ENCODE assay signal across 7 mouse cellular contexts in the genomic region with DNA sequence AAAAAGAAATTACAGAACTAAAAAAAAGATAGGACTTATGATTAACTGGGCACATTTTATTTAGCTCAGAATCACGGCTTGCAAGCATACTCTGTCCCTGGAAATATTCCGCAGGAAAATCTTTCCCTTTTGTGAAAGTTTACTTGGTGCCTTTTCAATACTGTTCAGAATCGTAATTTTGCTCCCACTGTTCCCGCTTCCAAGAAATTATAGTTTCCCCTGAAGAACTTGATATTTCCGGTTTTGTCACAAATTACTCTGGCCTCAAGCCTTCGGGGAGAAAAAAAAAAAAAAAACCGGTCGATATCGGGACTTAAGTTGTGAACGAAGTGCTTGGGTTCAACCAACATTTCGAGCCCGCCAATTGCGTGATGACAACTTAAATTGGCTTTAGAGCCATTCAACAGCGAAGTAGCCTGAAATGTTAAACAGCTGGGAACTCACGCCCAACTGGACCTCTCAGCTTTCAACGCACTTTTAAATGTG.
DNase-seq lines count a peak whose midpoint lies in the region; ATAC-seq and TF ChIP-seq lines count a peak whose summit lies in the region.

No protein-coding gene starts in this region.

- H3K4me2 ChIP-seq in lung, embryonic 14.5 days: peak overlapping the region; percentile 67
- H3K4me2 ChIP-seq in stomach, embryonic 16.5 days (ENCODE audit: low read depth, low read length): peak overlapping the region; percentile 63

- DNase-seq in 416B (ENCODE audit: low read depth): peak; percentile 53
- peak; percentile 18 for DNase-seq in CD4-positive helper T cell, adult 2 months (ENCODE audit: low read depth, low spot score)
- peak; percentile 69 for DNase-seq in hindlimb bud, embryonic 11.5 days (ENCODE audit: extremely low spot score, low read depth, low spot score)
- peak; percentile 79 for DNase-seq in lung, embryonic 14.5 days
- no peak for DNase-seq in gastrocnemius, postnatal 25 days

- H3K36me3 ChIP-seq in lung, embryonic 14.5 days (ENCODE audit: insufficient read depth): no peaks in the 10 kb centered on the region
- H3K36me3 ChIP-seq in stomach, embryonic 16.5 days (ENCODE audit: control insufficient read depth, insufficient read depth, low read length): no peaks in the 10 kb centered on the region

- H3K4me3 ChIP-seq in embryonic fibroblast, embryonic 13.5 days (ENCODE audit: insufficient read depth, low read length): peak overlapping the region; percentile 87
- H3K4me3 ChIP-seq in lung, embryonic 14.5 days (ENCODE audit: low read depth, low read length): peak overlapping the region; percentile 49
- H3K4me3 ChIP-seq in stomach, embryonic 16.5 days (replicated peaks; ENCODE audit: low read length): peak overlapping the region; percentile 72

- H3K9me3 ChIP-seq in lung, embryonic 14.5 days (ENCODE audit: low read depth, low read length): no peaks in the 10 kb centered on the region
- no peaks in the 10 kb centered on the region for H3K9me3 ChIP-seq in stomach, embryonic 16.5 days (replicated peaks; ENCODE audit: control insufficient read depth, low read length)

- peak overlapping the region; percentile 35; the same call in 1 of the 2 replicates for H3K27ac ChIP-seq in embryonic fibroblast, embryonic 13.5 days (ENCODE audit: insufficient read depth, low read length)
- H3K27ac ChIP-seq in lung, embryonic 14.5 days (ENCODE audit: low read depth): peak overlapping the region; percentile 51
- peak overlapping the region; percentile 84 for H3K27ac ChIP-seq in stomach, embryonic 16.5 days (ENCODE audit: low read length)

- TF ChIP-seq CTCF in embryonic fibroblast, embryonic 13.5 days (IDR thresholded peaks at IDR 0.05; ENCODE audit: borderline replicate concordance, insufficient read depth, low read length): no peak
- no peak for TF ChIP-seq CTCF in lung, embryonic 14.5 days (IDR thresholded peaks at IDR 0.05; ENCODE audit: low read depth)

- ATAC-seq in lung, embryonic 14.5 days (ENCODE audit: insufficient read depth): peak; percentile 5; the same call in 1 of the 2 replicates
- no peak for ATAC-seq in stomach, embryonic 16.5 days (ENCODE audit: insufficient read depth, low FRiP score)

- no peaks in the 10 kb centered on the region for H3K4me1 ChIP-seq in embryonic fibroblast, embryonic 13.5 days (ENCODE audit: control insufficient read depth, insufficient read depth, low read length)
- H3K4me1 ChIP-seq in lung, embryonic 14.5 days (ENCODE audit: insufficient read depth): no peaks in the 10 kb centered on the region
- no peaks in the 10 kb centered on the region for H3K4me1 ChIP-seq in stomach, embryonic 16.5 days (ENCODE audit: control insufficient read depth, insufficient read depth, low read length)

- H3K9ac ChIP-seq in lung, embryonic 14.5 days: peak overlapping the region; percentile 55
- H3K9ac ChIP-seq in stomach, embryonic 16.5 days (ENCODE audit: low read length): peak overlapping the region; percentile 72

- no peaks in the 10 kb centered on the region for H3K27me3 ChIP-seq in lung, embryonic 14.5 days (ENCODE audit: insufficient read depth, low read length)
- H3K27me3 ChIP-seq in stomach, embryonic 16.5 days (ENCODE audit: control insufficient read depth, insufficient read depth, low read length): no peaks in the 10 kb centered on the region

- under 1% methylated on average over 16 of the region's 16 CpGs for WGBS in lung, embryonic 14.5 days
- 0% methylated on average over 16 of the region's 16 CpGs for WGBS in stomach, embryonic 16.5 days

- no peak; the same call in 1 of the 2 replicates for TF ChIP-seq POLR2A in embryonic fibroblast, embryonic 13.5 days (IDR thresholded peaks at IDR 0.05; ENCODE audit: low read depth, low read length)
